Mouse (Mus musculus) ES-Bruce4 (cell line): ENCODE results near the gene Mcu. TPM values are rescaled to one million over a fixed set of nuclear protein-coding genes. Genes with fewer than 3 reads are reported as not detected.
A peak's percentile ranks its signal among the peaks of the same experiment; 100 is the strongest.

ENCODE experiments used
- H3K27ac ChIP-seq: 2 replicates; pipeline ENCODE4 v1.5.1; 2012; ENCODE audit warnings: low read length, inconsistent platforms; ENCODE audit not compliant: insufficient read depth
- H3K27me3 ChIP-seq: 2 replicates; pipeline ENCODE4 v1.6.1; 2012; ENCODE audit warnings: mild to moderate bottlenecking, low read length, inconsistent platforms; ENCODE audit not compliant: control insufficient read depth, poor library complexity, insufficient read depth, severe bottlenecking
- H3K36me3 ChIP-seq: 2 replicates; pipeline ENCODE4 v1.6.1; 2012; ENCODE audit warnings: inconsistent platforms, mild to moderate bottlenecking, low read length, moderate library complexity; ENCODE audit not compliant: control insufficient read depth, poor library complexity, insufficient read depth, severe bottlenecking
- H3K4me1 ChIP-seq: one replicate; pipeline ENCODE4 v1.8.1; 2011; ENCODE audit warnings: low read length; ENCODE audit not compliant: control insufficient read depth, insufficient read depth
- H3K4me3 ChIP-seq: 2 replicates; pipeline ENCODE4 v1.5.1; 2011; ENCODE audit warnings: low read depth, mild to moderate bottlenecking, low read length
- H3K9ac ChIP-seq: 2 replicates; pipeline ENCODE4 v1.6.1; 2012; ENCODE audit warnings: low read depth, mild to moderate bottlenecking, inconsistent platforms; ENCODE audit not compliant: poor library complexity, severe bottlenecking
- H3K9me3 ChIP-seq: replicated peaks from 2 replicates; pipeline ENCODE4 v1.6.1; 2012; ENCODE audit warnings: mild to moderate bottlenecking, low read length, inconsistent platforms; ENCODE audit not compliant: control insufficient read depth, poor library complexity, insufficient read depth, severe bottlenecking
- CTCF ChIP-seq: IDR thresholded peaks from one replicate; pipeline ENCODE4 v1.8.1; 2011; ENCODE audit warnings: low read depth, low read length
- EP300 ChIP-seq: IDR thresholded peaks from 2 replicates; pipeline ENCODE4 v1.6.1; 2011; ENCODE audit warnings: low read depth, low read length; ENCODE audit not compliant: insufficient read depth
- POLR2A ChIP-seq: IDR thresholded peaks from one replicate; pipeline ENCODE4 v1.8.1; 2011; ENCODE audit warnings: low read length; ENCODE audit not compliant: insufficient read depth
- polyA plus RNA-seq: library from polyadenylated mRNA; stranded (reverse); fragments of >200 nt; gene quantifications from 2 replicates; pipeline ENCODE4 v1.2.4, GENCODE M21; 2011; ENCODE audit warnings: low read depth; ENCODE audit not compliant: missing spikeins, insufficient read depth, insufficient read length

The Mcu gene
- polyA plus RNA-seq, 1 experiment, result 26.0 TPM

DNA sequence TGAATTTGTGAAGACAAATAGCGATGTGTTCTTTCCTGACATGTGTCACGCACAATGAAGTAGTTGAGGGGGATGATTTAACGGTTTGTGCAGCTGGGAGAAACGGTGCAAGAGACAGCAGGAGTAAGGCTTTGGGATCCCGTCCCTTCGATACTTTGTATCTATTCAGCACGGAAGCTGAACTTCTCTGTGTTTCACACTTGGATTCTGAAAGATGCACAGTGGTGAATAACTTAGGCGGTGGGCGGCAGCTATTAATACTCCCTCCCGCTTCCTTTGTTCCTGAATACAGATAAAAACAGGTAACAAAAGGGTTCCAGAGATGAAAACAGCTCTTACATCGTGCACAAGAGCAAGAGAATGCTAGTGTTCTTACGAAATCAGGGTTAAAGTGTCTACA lies 114.1 kb downstream of the Mcu start:
- Histone ChIP-seq H3K9me3 (no peaks in the 10 kb centered on the region), H3K27me3 (no peaks in the 10 kb centered on the region), H3K9ac (no peak overlapping the region), H3K27ac (no peak overlapping the region), H3K4me3 (no peak overlapping the region), H3K36me3 (no peaks in the 10 kb centered on the region), H3K4me1 (no peaks in the 10 kb centered on the region)
- TF ChIP-seq POLR2A, result no peak
- no peak for TF ChIP-seq CTCF
- no peak for TF ChIP-seq EP300

GRCm38 (mm10) chr10:59501761-59502160 lies 114.7 kb downstream of the Mcu start:
- Histone ChIP-seq H3K27ac (no peak overlapping the region), H3K27me3 (no peaks in the 10 kb centered on the region), H3K9me3 (no peaks in the 10 kb centered on the region), H3K9ac (no peak overlapping the region), H3K4me3 (no peak overlapping the region), H3K36me3 (no peaks in the 10 kb centered on the region), H3K4me1 (no peaks in the 10 kb centered on the region)
- no peak for TF ChIP-seq POLR2A

- Histone ChIP-seq H3K9ac (no peak overlapping the region), H3K27me3 (no peaks in the 10 kb centered on the region), H3K4me3 (no peak overlapping the region), H3K4me1 (no peaks in the 10 kb centered on the region), H3K36me3 (no peaks in the 10 kb centered on the region), H3K27ac (no peak overlapping the region), H3K9me3 (no peaks in the 10 kb centered on the region)
- TF ChIP-seq POLR2A, result no peak
- TF ChIP-seq CTCF, result no peak
- no peak for TF ChIP-seq EP300
These were observed 116.3 kb downstream of the Mcu start for GRCm38 (mm10) chr10:59500225-59500624.

DNA sequence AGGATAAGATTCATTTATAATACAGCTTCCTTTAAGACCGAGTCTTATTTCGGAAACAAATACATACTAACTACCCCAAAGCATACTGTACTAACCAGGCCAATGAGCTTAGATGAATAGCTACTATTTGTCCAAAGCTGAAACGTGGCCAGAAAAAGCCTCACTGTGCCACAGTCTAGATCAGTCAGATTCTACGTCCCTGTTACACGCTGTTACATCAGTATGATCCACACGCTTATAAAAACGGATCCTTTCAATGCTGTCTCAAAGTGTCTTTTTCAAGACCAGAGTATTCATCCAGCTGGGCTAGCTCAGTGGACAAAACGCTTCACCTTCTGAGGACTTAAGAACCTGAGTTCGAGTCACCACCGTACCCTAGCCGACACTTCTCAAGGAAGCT lies 119.5 kb downstream of the Mcu start:
- H3K9ac ChIP-seq, result no peak overlapping the region
- H3K4me1 ChIP-seq, result no peaks in the 10 kb centered on the region
- H3K36me3 ChIP-seq, result no peaks in the 10 kb centered on the region
- peaks cover 4% of the 10 kb centered on the region; the same call in 1 of the 2 replicates for H3K9me3 ChIP-seq
- no peak overlapping the region for H3K4me3 ChIP-seq
- H3K27ac ChIP-seq, result no peak overlapping the region
- TF ChIP-seq POLR2A (no peak), EP300 (no peak), CTCF (no peak)
- no peaks in the 10 kb centered on the region for H3K27me3 ChIP-seq

GRCm38 (mm10) chr10:59494917-59495316 lies 121.6 kb downstream of the Mcu start:
- H3K27me3 ChIP-seq, result no peaks in the 10 kb centered on the region
- no peaks in the 10 kb centered on the region for H3K36me3 ChIP-seq
- no peak overlapping the region for H3K27ac ChIP-seq
- no peaks in the 10 kb centered on the region for H3K4me1 ChIP-seq
- TF ChIP-seq POLR2A (no peak), EP300 (no peak), CTCF (no peak)
- H3K9me3 ChIP-seq, result peaks cover 9% of the 10 kb centered on the region
- H3K4me3 ChIP-seq, result no peak overlapping the region
- H3K9ac ChIP-seq, result no peak overlapping the region

DNA sequence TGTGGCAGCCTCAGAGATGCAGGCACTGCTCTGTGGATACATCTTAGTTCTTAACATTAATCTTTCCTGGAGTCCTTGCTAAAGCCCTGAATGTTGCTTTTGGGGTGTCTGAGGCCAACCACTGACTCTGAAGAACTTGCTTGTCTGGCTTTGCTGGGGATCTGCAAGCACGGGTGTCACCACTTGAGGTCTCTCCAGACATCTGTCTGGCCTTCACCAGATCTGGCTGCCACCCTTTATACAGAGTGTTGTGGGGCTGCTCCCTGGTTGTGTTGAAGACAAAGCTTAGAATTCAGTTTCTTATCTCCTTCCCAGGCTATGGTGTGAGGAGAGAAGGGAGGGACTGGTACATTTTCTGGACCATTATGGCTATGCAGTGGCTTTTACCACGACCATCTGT lies 122.4 kb downstream of the Mcu start:
- no peak overlapping the region for H3K4me3 ChIP-seq
- H3K27ac ChIP-seq, result no peak overlapping the region
- H3K4me1 ChIP-seq, result no peaks in the 10 kb centered on the region
- no peaks in the 10 kb centered on the region for H3K36me3 ChIP-seq
- H3K9ac ChIP-seq, result no peak overlapping the region
- H3K9me3 ChIP-seq, result peaks cover 9% of the 10 kb centered on the region
- H3K27me3 ChIP-seq, result no peaks in the 10 kb centered on the region
- TF ChIP-seq EP300 (no peak), POLR2A (no peak), CTCF (peak; percentile 17)

- TF ChIP-seq CTCF (peak; percentile 13), POLR2A (no peak), EP300 (no peak)
- Histone ChIP-seq H3K9me3 (peaks cover 9% of the 10 kb centered on the region), H3K9ac (no peak overlapping the region), H3K4me3 (no peak overlapping the region), H3K4me1 (no peaks in the 10 kb centered on the region), H3K27ac (no peak overlapping the region), H3K27me3 (no peaks in the 10 kb centered on the region), H3K36me3 (no peaks in the 10 kb centered on the region)
These were observed 125.6 kb downstream of the Mcu start for GRCm38 (mm10) chr10:59490920-59491319.
